In the genomic region with DNA sequence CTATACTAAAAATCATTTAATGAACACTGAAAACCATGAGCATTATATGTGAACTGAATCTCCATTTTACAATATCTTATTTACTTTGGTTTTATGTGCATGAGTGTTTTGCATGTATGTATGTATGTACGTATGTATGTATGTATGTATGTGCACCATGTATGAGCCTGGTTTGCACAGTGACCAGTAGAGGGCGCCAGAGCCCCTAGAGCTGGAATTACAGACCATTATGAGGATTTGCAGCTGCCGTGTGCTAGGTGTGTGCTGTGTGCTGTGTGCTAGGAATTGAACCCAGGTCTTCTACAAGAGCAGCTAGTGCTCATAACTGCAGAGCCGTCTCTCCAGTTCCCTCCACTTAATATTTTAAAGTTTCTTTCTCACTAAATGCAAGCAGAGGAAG, we compare ENCODE assay signal across 19 mouse cellular contexts.
A peak's percentile ranks its signal among the peaks of the same experiment; 100 is the strongest.
DNase-seq lines count a peak whose midpoint lies in the region; TF ChIP-seq lines count a peak whose summit lies in the region.
"Had no signal": no experiment of that assay in that cellular context is flagged by ENCODE, and none has a peak within 500 bp of the region (broad histone marks: within the 10 kb centered on the region; RNA-seq: fewer than 3 reads in every experiment).

No protein-coding gene starts in this region.

- in situ Hi-C loops in CH12.LX (cut with MboI; ENCODE audit: low pct_ligation_motif_present, low pct_unique_long_range_greater_than_20kb, low sequenced_read_pairs): no loop called here

- dilution Hi-C loops in CH12.LX (cut with MboI; ENCODE audit: extremely low pct_ligation_motif_present, extremely low pct_unique_long_range_greater_than_20kb, low sequenced_read_pairs): no loop called here

- no peak overlapping the region for H3K4me3 ChIP-seq in layer of hippocampus, adult 2 months
- H3K4me3 ChIP-seq in CH12.LX (replicated peaks in 1 of 3; ENCODE audit: low read depth in 2 of 3, low read length in 2 of 3, poor library complexity in 1 of 3): no peak overlapping the region
- H3K4me3 ChIP-seq in left cerebral cortex, adult 2 months: no peak overlapping the region
- H3K4me3 ChIP-seq: embryonic facial prominence, embryonic 10.5 days; erythroblast, embryonic 14.5 days; heart, embryonic 10.5 days; liver, embryonic 15.5 days; midbrain, embryonic 12.5 days had no signal

- TF ChIP-seq POLR2A in CH12.LX (IDR thresholded peaks at IDR 0.05; ENCODE audit: low read depth, low read length): no peak

- H3K4me2 ChIP-seq in CH12.LX (ENCODE audit: insufficient read depth, low read depth, poor library complexity, severe bottlenecking): no peak overlapping the region
- H3K4me2 ChIP-seq: liver, embryonic 15.5 days; midbrain, embryonic 12.5 days had no signal

- peak; percentile 45 for TF ChIP-seq CTCF in layer of hippocampus, adult 2 months (conservative IDR thresholded peaks at IDR 0.05)
- peak; percentile 14 to 29; a peak in 2 of 4 replicates for TF ChIP-seq CTCF in CH12.LX (conservative IDR thresholded peaks at IDR 0.05 in 1 of 2, IDR thresholded peaks at IDR 0.05 in 1 of 2; ENCODE audit: low read depth in 2 of 2, low read length in 2 of 2)
- no peak; the same call in 1 of the 2 replicates for TF ChIP-seq CTCF in left cerebral cortex, adult 2 months (IDR thresholded peaks at IDR 0.05)

- no peak for TF ChIP-seq RAD21 in CH12.LX (IDR thresholded peaks at IDR 0.05; ENCODE audit: low read depth, low read length)

- no peaks in the 10 kb centered on the region for H3K79me2 ChIP-seq in CH12.LX (replicated peaks; ENCODE audit: control insufficient read depth, extremely low read depth, insufficient read depth, poor library complexity, severe bottlenecking)

- H3K27me3 ChIP-seq in CH12.LX (replicated peaks): no peaks in the 10 kb centered on the region
- H3K27me3 ChIP-seq: liver, embryonic 15.5 days; midbrain, embryonic 12.5 days had no signal

- H3K9me3 ChIP-seq in CH12.LX (replicated peaks; ENCODE audit: low read length): peaks cover 3% of the 10 kb centered on the region
- H3K9me3 ChIP-seq: heart, embryonic 10.5 days had no signal

- no peaks in the 10 kb centered on the region for H3K36me3 ChIP-seq in CH12.LX (replicated peaks in 1 of 2; ENCODE audit: control insufficient read depth in 1 of 2, insufficient read depth in 1 of 2, low read length in 1 of 2)
- H3K36me3 ChIP-seq: embryonic facial prominence, embryonic 10.5 days; heart, embryonic 10.5 days; liver, embryonic 15.5 days; midbrain, embryonic 12.5 days had no signal

- DNase-seq in layer of hippocampus, adult 2 months (ENCODE audit: low spot score in 2 of 2): no peak
- DNase-seq in layer of hippocampus, postnatal 14 days (ENCODE audit: low spot score in 2 of 2): no peak
- no peak for DNase-seq in CH12.LX (ENCODE audit: extremely low read depth)
- DNase-seq in ES-CJ7 (ENCODE audit: low read depth, low spot score): peak; percentile 50
- peak; percentile 1 for DNase-seq in c-Kit-negative CD71-positive TER-119-positive erythroid progenitor cells, embryonic 14.5 days (ENCODE audit: low read depth, low spot score)
- DNase-seq in left cerebral cortex, adult 2 months (ENCODE audit: extremely low spot score in 1 of 2, low spot score in 2 of 2): no peak
- no peak for DNase-seq in yolk sac, embryonic 10.5 days (ENCODE audit: low spot score)
- DNase-seq: adrenal gland, postnatal 36 days; cerebellum, adult 11 months; cerebellum, postnatal 36 days; gastrocnemius, postnatal 14 days; heart, postnatal 36 days; kidney, postnatal 10 days had no signal

- intact Hi-C loops in left cerebral cortex, adult 2 months (cut with DNase I): no loop called here

- H3K9ac ChIP-seq in CH12.LX (ENCODE audit: insufficient read depth, low read depth): no peak overlapping the region
- H3K9ac ChIP-seq: liver, embryonic 15.5 days; midbrain, embryonic 12.5 days had no signal

- no peak for TF ChIP-seq EP300 in CH12.LX (IDR thresholded peaks at IDR 0.05; ENCODE audit: low read length)

- no peaks in the 10 kb centered on the region for H3K4me1 ChIP-seq in CH12.LX (ENCODE audit: control insufficient read depth in 1 of 2, insufficient read depth in 2 of 2)
- H3K4me1 ChIP-seq: heart, embryonic 10.5 days; liver, embryonic 15.5 days; midbrain, embryonic 12.5 days had no signal

- no peak overlapping the region for H3K27ac ChIP-seq in layer of hippocampus, adult 2 months
- no peak overlapping the region for H3K27ac ChIP-seq in CH12.LX (ENCODE audit: insufficient read depth, low read depth)
- H3K27ac ChIP-seq in left cerebral cortex, adult 2 months: no peak overlapping the region
- H3K27ac ChIP-seq: embryonic facial prominence, embryonic 10.5 days; heart, embryonic 10.5 days; liver, embryonic 15.5 days; macrophage; midbrain, embryonic 12.5 days had no signal

TF ChIP-seq in CH12.LX, 34 proteins besides CTCF, POLR2A, EP300 and RAD21:
- no peak for TF ChIP-seq ZKSCAN1 (IDR thresholded peaks at IDR 0.05; ENCODE audit: borderline replicate concordance, low read depth, low read length)
- TF ChIP-seq ETS1 (conservative IDR thresholded peaks at IDR 0.05; ENCODE audit: low read depth, low read length): no peak
- TF ChIP-seq KAT2A (IDR thresholded peaks at IDR 0.05; ENCODE audit: insufficient replicate concordance, low read length): no peak
- TF ChIP-seq MYC (IDR thresholded peaks at IDR 0.05; ENCODE audit: low read depth, low read length): no peak
- no peak for TF ChIP-seq MAZ (IDR thresholded peaks at IDR 0.05; ENCODE audit: low read depth, low read length)
- no peak for TF ChIP-seq NRF1 (IDR thresholded peaks at IDR 0.05; ENCODE audit: low read depth, low read length)
- TF ChIP-seq MAFK (IDR thresholded peaks at IDR 0.05; ENCODE audit: insufficient replicate concordance, low read length): no peak
- TF ChIP-seq PAX5 (IDR thresholded peaks at IDR 0.05; ENCODE audit: low read length): no peak
- TF ChIP-seq NELFE (IDR thresholded peaks at IDR 0.05; ENCODE audit: low read depth, low read length): no peak
- no peak for TF ChIP-seq MEF2A (IDR thresholded peaks at IDR 0.05; ENCODE audit: borderline replicate concordance, low read depth, low read length)
- no peak for TF ChIP-seq MAX (IDR thresholded peaks at IDR 0.05; ENCODE audit: low read length)

Comparison
In these comparisons a context has a peak if more than half of its experiments do, and no peak if none do; other contexts are left out.
1. DNase-seq: peak in ES-CJ7 (single experiment) and c-Kit-negative CD71-positive TER-119-positive erythroid progenitor cells, embryonic 14.5 days (single experiment); none in layer of hippocampus, adult 2 months (0 of 2), layer of hippocampus, postnatal 14 days (0 of 2), CH12.LX (single experiment), left cerebral cortex, adult 2 months (0 of 2) and yolk sac, embryonic 10.5 days (single experiment).